Comparison of ENCODE assay signal across 47 mouse cellular contexts in the genomic region with DNA sequence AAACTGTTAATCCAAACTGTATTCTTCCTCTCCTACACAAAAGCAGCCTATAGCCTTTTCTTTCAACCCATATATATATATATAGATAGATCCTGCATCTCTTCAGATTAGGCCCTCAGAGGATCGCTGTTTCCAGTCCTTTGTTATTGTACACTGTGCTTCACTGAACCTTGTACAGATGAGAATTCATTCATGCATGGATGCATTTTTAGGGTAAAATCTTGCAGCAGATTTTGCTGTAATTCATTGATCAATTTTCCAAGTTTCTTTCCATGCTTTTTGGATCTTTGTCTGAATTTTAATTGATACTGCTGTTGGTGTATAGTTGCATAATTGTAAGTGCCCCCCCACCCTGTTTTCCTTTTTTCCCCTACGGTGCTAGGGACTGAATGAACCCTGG. TPM values are rescaled to one million over a fixed set of nuclear protein-coding genes. Genes with fewer than 3 reads are reported as not detected.
"Had no signal": no experiment of that assay in that cellular context is flagged by ENCODE, and none has a peak within 500 bp of the region (broad histone marks: within the 10 kb centered on the region; RNA-seq: fewer than 3 reads in every experiment).

No protein-coding gene starts in this region.

- H3K27ac ChIP-seq: heart, adult 2 months; heart, embryonic 10.5 days; heart, embryonic 13.5 days; heart, embryonic 15.5 days; hindbrain, embryonic 10.5 days; hindbrain, embryonic 12.5 days; hindbrain, embryonic 13.5 days; hindbrain, embryonic 14.5 days; hindbrain, embryonic 15.5 days; hindbrain, postnatal 0 days; intestine, embryonic 15.5 days; kidney, embryonic 15.5 days; kidney, postnatal 0 days; layer of hippocampus, adult 2 months; left cerebral cortex, adult 2 months had no signal

- H3K36me3 ChIP-seq: heart, embryonic 10.5 days; heart, embryonic 12.5 days; heart, embryonic 13.5 days; heart, embryonic 15.5 days; hindbrain, embryonic 10.5 days; hindbrain, embryonic 12.5 days; hindbrain, embryonic 13.5 days; hindbrain, embryonic 15.5 days; intestine, embryonic 15.5 days; kidney, embryonic 15.5 days had no signal

- H3K4me3 ChIP-seq: heart, adult 2 months; heart, embryonic 10.5 days; heart, embryonic 12.5 days; heart, embryonic 13.5 days; heart, embryonic 15.5 days; hindbrain, embryonic 10.5 days; hindbrain, embryonic 12.5 days; hindbrain, embryonic 13.5 days; hindbrain, embryonic 15.5 days; intestine, embryonic 15.5 days; kidney, embryonic 15.5 days; layer of hippocampus, adult 2 months; left cerebral cortex, adult 2 months had no signal

- H3K4me1 ChIP-seq: heart, embryonic 10.5 days; heart, embryonic 12.5 days; heart, embryonic 13.5 days; heart, embryonic 15.5 days; hindbrain, embryonic 10.5 days; hindbrain, embryonic 12.5 days; hindbrain, embryonic 13.5 days; hindbrain, embryonic 15.5 days; intestine, embryonic 15.5 days; kidney, embryonic 15.5 days had no signal

- H3K27me3 ChIP-seq: heart, embryonic 12.5 days; heart, embryonic 13.5 days; heart, embryonic 15.5 days; hindbrain, embryonic 12.5 days; hindbrain, embryonic 13.5 days; hindbrain, embryonic 15.5 days; intestine, embryonic 15.5 days; kidney, embryonic 15.5 days had no signal

- DNase-seq: heart, adult 18-20 months; heart, adult 2 months; heart, postnatal 10 days; heart, postnatal 14 days; heart, postnatal 36 days; heart, postnatal 4 days; kidney, adult 11 months; kidney, adult 18-20 months; kidney, postnatal 10 days; kidney, postnatal 14 days; kidney, postnatal 25 days; kidney, postnatal 36 days; layer of hippocampus, adult 9-11 months; layer of hippocampus, postnatal 36 days had no signal

RNA-seq across cellular contexts. Expression of gene Pth, which starts 56.6 kb away (rescaled TPM):
- total RNA-seq: heart, adult 18-20 months; heart, adult 2 months; heart, adult 8-10 months; heart, postnatal 10 days; heart, postnatal 14 days; heart, postnatal 25 days; heart, postnatal 36 days; heart, postnatal 4 days; hematopoietic stem cell, adult 5-6 weeks; hindbrain, postnatal 0 days; layer of hippocampus, adult 18-20 months; layer of hippocampus, adult 2 months; layer of hippocampus, adult 8-10 months; layer of hippocampus, postnatal 10 days; layer of hippocampus, postnatal 14 days; layer of hippocampus, postnatal 36 days; left cerebral cortex, adult 18-20 months; left cerebral cortex, adult 2 months had no signal
- polyA plus RNA-seq: heart, adult 2 months; heart, embryonic 10.5 days; heart, embryonic 12.5 days; heart, embryonic 14.5 days; heart, postnatal 0 days; hindbrain, embryonic 10.5 days; hindbrain, embryonic 12.5 days; hindbrain, embryonic 13.5 days; hindbrain, embryonic 14.5 days; hindbrain, embryonic 15.5 days; hindbrain, embryonic 16.5 days; hindbrain, postnatal 0 days; inflammation-experienced regulatory T-cells, adult 6 months; intestine, embryonic 14.5 days; intestine, embryonic 15.5 days; intestine, embryonic 16.5 days; intestine, postnatal 0 days; kidney, embryonic 14.5 days; kidney, embryonic 15.5 days; kidney, embryonic 16.5 days; kidney, postnatal 0 days; large intestine, adult 2 months had no signal
